Mouse (Mus musculus) heart, postnatal 36 days (tissue): ENCODE results near the gene Dtwd1. TPM values are rescaled to one million over a fixed set of nuclear protein-coding genes. Genes with fewer than 3 reads are reported as not detected.
"Not testable (repeated sequence)": the region's sequence is repeated elsewhere in the genome, so short reads cannot be mapped to it uniquely, and the experiment has no call there.

Source experiments
- DNase-seq, 2 experiments: peaks; one replicate each; pipeline ENCODE4 v3.0.0; 2021 to 2022
- intact Hi-C: fragments of 180-260 bp; cut with DNase I; formaldehyde crosslinking; loops from one replicate; pipeline ENCODE4 v1.15.1; 2025
- total RNA-seq, 2 experiments: library from RNA; stranded (reverse); gene quantifications; 2 replicates each; pipeline ENCODE4 v1.2.3; 2021

Dtwd1 gene
- 1 to 10 TPM; 3.5 to 7.2 TPM for total RNA-seq

DNA sequence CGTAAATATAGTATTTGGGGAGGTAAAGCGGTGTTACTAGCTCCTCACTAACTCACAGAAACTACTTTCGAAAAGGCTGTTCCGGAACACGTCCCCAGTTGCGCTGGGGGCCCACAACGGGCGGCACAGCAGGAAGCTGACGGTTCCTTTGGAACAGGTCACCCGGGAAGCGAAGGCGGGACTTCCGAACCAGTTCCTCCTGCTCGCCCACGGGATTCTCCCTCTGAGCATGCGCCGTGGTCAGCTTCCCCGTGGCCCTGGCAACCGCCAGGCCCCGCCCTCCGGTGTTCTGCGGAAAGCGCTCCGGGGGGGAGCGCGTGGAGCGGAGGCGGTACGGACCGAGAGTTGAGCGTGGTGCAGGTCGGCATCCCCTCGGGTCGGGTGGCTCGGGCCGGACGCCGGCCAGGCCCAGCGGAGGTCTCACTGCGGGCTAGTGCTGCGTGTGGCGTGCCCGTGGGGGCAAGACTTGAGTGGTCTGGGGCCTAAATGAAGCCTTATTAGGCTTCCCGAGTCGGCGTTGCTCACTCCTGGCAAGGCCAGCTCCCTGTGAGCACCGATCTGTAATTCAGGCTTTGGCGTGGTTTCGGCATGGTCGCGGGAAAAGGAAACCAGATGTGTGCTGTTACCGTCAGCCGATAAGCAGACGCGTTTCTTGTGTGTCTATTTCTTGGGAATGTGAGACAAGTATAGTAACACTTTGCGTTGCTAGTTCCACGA is at the start of gene Dtwd1, which contains the start of gene Fam227b:
TSS of gene Dtwd1 (plus strand) at position 287 of the 717 bp plus-strand sequence.
TSS of gene Fam227b (minus strand) at position 150 of the 717 bp plus-strand sequence.
- DNase-seq = peak; percentile 97 to 100
- intact Hi-C loops = loop anchor here (1.0 to 5.0 kb wide), 3 partner anchors 115 to 370 kb away; partner anchors contain the start of genes Cops2, Galk2 and Secisbp2l

DNA sequence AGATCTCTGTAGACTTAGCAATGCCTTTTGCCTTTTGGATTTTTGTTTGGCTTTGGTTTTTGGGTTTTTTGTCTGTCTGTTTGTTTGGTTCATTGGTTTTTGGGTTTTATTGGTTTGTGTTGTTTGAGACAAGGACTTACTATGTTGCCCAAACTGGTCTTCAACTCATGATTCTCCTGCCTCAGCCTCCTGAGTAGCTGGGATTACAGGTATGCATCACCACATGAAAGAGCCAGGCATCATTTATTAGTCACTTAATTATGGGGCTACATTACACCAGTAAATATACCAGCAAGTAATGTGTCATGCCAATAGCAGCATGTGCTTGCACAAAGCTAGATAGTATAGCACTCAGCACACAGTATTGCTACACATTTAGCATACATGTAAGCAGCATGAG is 4.2 kb upstream of the Dtwd1 start:
- intact Hi-C loops = no loop called here
- DNase-seq = no peak

DNA sequence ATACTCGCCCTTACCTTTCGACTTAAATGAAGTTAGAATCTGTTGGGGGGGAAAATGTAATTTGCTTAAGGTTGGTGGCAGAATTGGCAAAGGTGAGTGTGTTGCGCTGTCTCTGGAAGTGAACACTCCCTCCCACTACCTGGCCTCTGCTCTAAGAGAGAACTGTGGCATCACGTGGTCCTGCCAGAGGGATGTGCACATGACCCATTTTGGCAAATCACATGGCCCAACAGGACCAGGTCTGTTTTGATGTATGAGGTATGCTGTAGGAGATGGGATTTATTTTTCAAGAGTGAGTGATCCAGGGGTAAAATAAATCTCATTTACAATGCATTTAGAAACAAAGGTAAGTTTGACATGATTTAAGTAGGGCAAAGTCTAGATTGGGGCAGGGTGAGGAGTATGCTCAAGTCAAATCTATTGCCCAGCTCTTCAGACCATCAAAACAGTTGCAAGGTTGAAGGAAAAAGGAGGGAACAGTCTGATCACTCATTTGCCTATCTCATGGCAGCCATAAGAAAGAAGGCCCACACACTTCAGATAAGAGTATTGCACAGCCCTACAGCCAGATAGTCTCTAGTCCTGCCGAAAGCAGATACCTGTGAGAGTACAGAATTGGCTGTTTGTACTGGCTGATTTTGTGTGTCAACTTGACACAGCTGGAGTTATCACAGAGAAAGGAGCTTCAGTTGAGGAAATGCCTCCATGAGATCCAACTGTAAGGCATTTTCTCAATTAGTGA is 13.5 kb downstream of the Dtwd1 start:
- DNase-seq = no peak
- intact Hi-C loops = no loop called here

GRCm38 (mm10) chr2:126166335-126166734 is 14.4 kb downstream of the Dtwd1 start:
- no peak for DNase-seq
- intact Hi-C loops = no loop called here

GRCm38 (mm10) chr2:126166848-126167617 is 15.1 kb downstream of the Dtwd1 start:
- no peak for DNase-seq
- intact Hi-C loops = no loop called here

DNA sequence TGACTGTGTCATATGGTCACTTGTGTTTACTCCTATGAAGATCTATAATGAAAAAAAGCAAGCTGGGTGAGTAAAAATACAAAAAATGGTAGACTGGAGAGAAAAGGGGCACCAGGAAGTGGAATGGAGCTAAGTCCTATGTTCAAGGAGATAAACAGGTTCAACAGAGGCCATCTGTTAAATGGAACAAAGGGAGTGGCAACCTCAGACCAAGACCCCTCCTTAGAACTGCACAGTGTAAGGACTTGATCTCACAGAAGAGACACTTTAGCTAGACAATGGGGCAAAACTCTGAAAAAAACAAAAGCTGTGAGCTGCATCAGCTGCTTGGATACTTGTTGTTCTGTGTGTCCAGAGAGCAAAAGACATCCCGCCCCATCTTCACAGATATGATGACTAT is 19.5 kb downstream of the Dtwd1 start:
- DNase-seq = no peak
- intact Hi-C loops = no loop called here

DNA sequence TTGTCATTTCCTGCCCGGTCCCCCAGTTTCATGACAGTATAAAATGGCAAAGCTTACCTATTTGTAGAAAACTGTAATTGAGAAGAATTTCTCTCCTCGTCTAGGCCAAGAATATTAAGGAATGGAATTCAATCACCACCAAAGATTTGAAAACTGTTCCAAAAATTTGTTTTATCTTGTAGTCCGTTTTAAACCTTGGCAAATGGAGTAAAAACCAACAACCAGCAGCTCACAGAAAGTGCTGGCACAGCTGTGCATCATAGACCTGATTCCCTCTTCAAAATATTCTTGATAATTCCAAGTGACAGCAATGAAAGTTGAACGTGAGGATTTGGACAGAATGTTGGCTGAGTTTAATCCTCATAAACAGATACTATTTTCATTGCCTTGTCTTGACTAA is 39.4 kb downstream of the Dtwd1 start:
- intact Hi-C loops = no loop called here
- DNase-seq = no peak

DNA sequence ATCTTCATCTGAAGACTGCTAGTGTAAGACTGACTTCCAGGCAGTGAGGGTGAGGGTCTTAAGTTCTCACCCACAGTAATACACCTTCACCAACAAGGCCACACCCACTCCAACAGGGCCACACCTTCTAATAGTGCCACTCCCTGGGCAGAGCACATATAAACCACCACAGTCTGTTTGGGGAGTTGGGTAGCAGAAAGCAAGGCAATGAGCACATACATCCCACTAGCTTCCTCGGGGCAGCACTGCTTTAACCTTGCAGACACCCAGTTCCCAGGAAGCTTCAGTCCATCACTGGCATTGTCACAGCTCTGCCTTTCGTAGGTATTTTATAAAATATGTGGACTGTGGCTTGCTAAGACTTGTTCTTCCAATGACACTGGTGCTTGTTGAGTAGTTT is 40.2 kb downstream of the Dtwd1 start:
- no peak for DNase-seq
- intact Hi-C loops = no loop called here

DNA sequence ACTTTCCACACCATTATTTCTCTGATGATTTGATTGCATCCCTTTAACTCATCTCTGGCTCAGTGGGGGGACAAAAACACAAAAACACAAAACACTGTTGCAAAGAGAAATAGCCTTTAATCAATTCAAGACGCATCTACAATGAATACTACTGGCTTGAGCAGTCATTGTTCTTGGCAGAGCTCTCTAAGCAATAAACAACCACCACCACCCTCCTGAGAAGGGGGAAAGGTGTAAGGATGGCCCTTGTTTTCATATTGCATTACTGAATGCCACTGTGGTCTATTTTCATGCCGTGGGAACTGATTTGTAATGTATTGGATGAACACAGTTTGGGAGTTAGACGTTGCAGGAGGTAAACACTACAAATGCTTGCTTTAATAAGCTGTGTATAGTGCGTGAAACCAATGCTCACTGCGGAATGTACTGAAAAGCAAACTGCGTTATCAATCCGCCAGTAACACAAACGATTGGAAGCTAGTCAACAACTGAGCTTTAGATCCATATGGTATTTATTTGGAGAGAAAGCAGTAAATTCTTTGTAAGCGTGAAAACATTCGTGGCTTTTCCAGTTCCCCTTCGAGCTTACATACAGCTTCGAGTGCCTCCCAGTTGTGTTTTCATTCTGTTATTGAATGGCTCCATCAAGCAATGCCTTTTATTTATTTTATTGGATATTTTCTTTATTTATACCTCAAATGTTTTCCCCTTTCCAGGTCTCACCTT is 43.9 kb downstream of the Dtwd1 start:
- no peak for DNase-seq
- intact Hi-C loops = no loop called here

DNA sequence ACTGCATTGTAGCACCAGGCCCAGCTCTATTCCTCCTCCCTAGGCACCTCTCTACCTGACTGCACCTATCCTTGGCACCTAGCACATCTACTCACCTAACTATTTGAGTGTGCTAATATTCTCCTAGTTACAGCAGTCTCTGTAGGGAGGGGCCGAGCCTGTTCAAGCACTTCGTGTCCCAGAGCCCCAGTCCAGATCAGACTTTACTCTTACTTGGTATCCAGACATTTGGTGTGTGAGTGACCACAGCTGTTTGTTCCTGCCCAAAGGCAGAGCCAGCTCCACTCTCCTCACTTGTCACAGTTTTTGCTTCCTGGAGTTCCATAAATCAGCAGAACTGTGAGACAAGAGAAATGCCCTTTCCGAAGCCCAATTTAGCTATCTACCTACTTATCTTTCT is 47.0 kb downstream of the Dtwd1 start:
- intact Hi-C loops = no loop called here
- DNase-seq = peak; percentile 3 to 16

GRCm38 (mm10) chr2:126211011-126211680 is 59.2 kb downstream of the Dtwd1 start:
- no peak for DNase-seq
- intact Hi-C loops = no loop called here

DNA sequence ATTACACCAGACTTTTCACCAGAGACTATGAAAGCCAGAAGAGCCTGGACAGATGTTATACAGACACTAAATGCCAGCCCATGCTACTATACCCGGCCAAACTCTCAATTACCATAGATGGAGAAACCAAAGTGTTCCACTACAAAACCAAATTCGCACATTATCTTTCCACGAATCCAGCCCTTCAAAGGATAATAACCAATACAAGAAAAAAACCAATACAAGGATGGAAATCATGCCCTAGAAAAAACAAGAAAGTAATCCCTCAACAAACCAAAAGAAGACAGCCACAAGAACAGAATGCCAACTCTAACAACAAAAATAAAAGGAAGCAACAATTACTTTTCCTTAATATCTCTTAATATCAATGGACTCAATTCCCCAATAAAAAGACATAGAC is 62.9 kb downstream of the Dtwd1 start, which contains the start of gene Gm17555:
TSS of gene Gm17555 (plus strand) at position 301 of the 400 bp plus-strand sequence.
- intact Hi-C loops = not testable (repeated sequence)

More for the DNA sequence above, 62.9 kb downstream of the Dtwd1 start, which contains the start of gene Gm17555:
- not testable (repeated sequence) for DNase-seq

Other genes starting within 250 kb of the Dtwd1 start
- 1 to 10 TPM; 1.7 to 1.8 TPM for gene Fgf7, start 117.5 kb upstream of the Dtwd1 start, total RNA-seq
- not detected for gene Fam227b, start 137 bp upstream of the Dtwd1 start, total RNA-seq
- gene Gm17555, start 63.0 kb downstream of the Dtwd1 start, total RNA-seq = not detected